Mouse (Mus musculus): ENCODE data around the gene Lsm3. TPM values are rescaled to one million over a fixed set of nuclear protein-coding genes. Genes with fewer than 3 reads are reported as not detected.

The Lsm3 gene
- 36.7 and 46.7 TPM in 2 replicates for polyA plus RNA-seq (2012; rRNA removed; ENCODE audit: low replicate concordance)

GRCm38 (mm10) chr6:91515545-91516449 is at the start of gene Lsm3, which contains the start of gene Xpc:
TSS of gene Lsm3 (plus strand) at chr6:91515928.
TSS of gene Xpc (minus strand) at chr6:91515888.

GRCm38 (mm10) chr6:91472868-91473804 is 42.6 kb upstream of the Lsm3 start, which contains the start of the genes Chchd4 and Tmem43:
TSS of gene Chchd4 (minus strand) at chr6:91473546.
TSS of gene Tmem43 (plus strand) at chr6:91473703.

Other genes with a start within 250 kb of the Lsm3 start
- gene Wnt7a, start 104.6 kb upstream of the Lsm3 start, polyA plus RNA-seq (2012; rRNA removed; ENCODE audit: low replicate concordance): 27.5 TPM in 1 of 2 replicates, not detected in the other
- 7.0 and 7.7 TPM in 2 replicates for gene Chchd4, start 42.4 kb upstream of the Lsm3 start, polyA plus RNA-seq (2012; rRNA removed; ENCODE audit: low replicate concordance)
- 121 and 261 TPM in 2 replicates for gene Tmem43, start 42.2 kb upstream of the Lsm3 start, polyA plus RNA-seq (2012; rRNA removed; ENCODE audit: low replicate concordance)
- gene Xpc, start within 50 bp of the Lsm3 start, polyA plus RNA-seq (2012; rRNA removed; ENCODE audit: low replicate concordance): 12.1 and 15.7 TPM in 2 replicates
- gene Slc6a6, start 168.1 kb downstream of the Lsm3 start, polyA plus RNA-seq (2012; rRNA removed; ENCODE audit: low replicate concordance): 62.0 and 135 TPM in 2 replicates

All from subcutaneous adipose tissue, adult 2 months (tissue).